Mouse (Mus musculus) embryonic facial prominence, embryonic 14.5 days (tissue): ENCODE results near the gene Rps6ka2. TPM values are rescaled to one million over a fixed set of nuclear protein-coding genes. Genes with fewer than 3 reads are reported as not detected.
A peak's percentile ranks its signal among the peaks of the same experiment; 100 is the strongest.

Experiments used
- ATAC-seq: fragments of 200-750 bp; cut with Nextera tagmentation; 2 replicates; pipeline ENCODE4 v1.8.0; 2017; ENCODE audit warnings: low read depth, moderate number of reproducible peaks, moderate TSS enrichment
- DNase-seq: peaks from one replicate; pipeline ENCODE4 v3.0.0-alpha.2; 2015; ENCODE audit warnings: low spot score
- H3K27ac ChIP-seq: fragments of 300-500 bp; sonication (generic); replicated peaks from 2 replicates; pipeline ENCODE4 v1.5.1; 2014; ENCODE audit warnings: low read depth, mild to moderate bottlenecking, low read length, moderate library complexity
- H3K27me3 ChIP-seq: fragments of 300-500 bp; sonication (generic); replicated peaks from 2 replicates; pipeline ENCODE4 v1.6.1; 2014; ENCODE audit warnings: low read length; ENCODE audit not compliant: control insufficient read depth, insufficient read depth
- H3K36me3 ChIP-seq: fragments of 300-500 bp; sonication (generic); 2 replicates; pipeline ENCODE4 v1.6.1; 2014; ENCODE audit warnings: low read length, mixed read lengths; ENCODE audit not compliant: control insufficient read depth, insufficient read depth
- H3K4me1 ChIP-seq: fragments of 300-500 bp; sonication (generic); 2 replicates; pipeline ENCODE4 v1.6.1; 2014; ENCODE audit warnings: antibody characterized with exemption, low read length; ENCODE audit not compliant: control insufficient read depth, insufficient read depth
- H3K4me2 ChIP-seq: fragments of 300-500 bp; sonication (generic); 2 replicates; pipeline ENCODE4 v1.6.1; 2014; ENCODE audit warnings: low read depth, mild to moderate bottlenecking, low read length, moderate library complexity, mixed read lengths
- H3K4me3 ChIP-seq: fragments of 300-500 bp; sonication (generic); 2 replicates; pipeline ENCODE4 v1.5.1; 2014; ENCODE audit warnings: low read depth, mild to moderate bottlenecking, low read length
- H3K9ac ChIP-seq: fragments of 300-500 bp; sonication (generic); 2 replicates; pipeline ENCODE4 v1.6.1; 2014; ENCODE audit warnings: low read depth, mild to moderate bottlenecking, low read length, moderate library complexity, mixed read lengths
- H3K9me3 ChIP-seq: fragments of 300-500 bp; sonication (generic); 2 replicates; pipeline ENCODE4 v1.6.1; 2016; ENCODE audit warnings: low read length; ENCODE audit not compliant: control insufficient read depth
- WGBS: fragments of 180-500 bp; shearing (Covaris S2); extraction: QIAGEN DNeasy Blood & Tissue Kit; methylation state at CpG from one replicate; pipeline ENCODE4 v1.1.7; 2014; 5-methylcytosine and 5-hydroxymethylcytosine counted together
- polyA plus RNA-seq: library from polyadenylated mRNA; unstranded; fragments of >200 nt; fragmentation: Nextera tagmentation; extraction: Ambion mirVana; gene quantifications from 2 replicates; pipeline ENCODE4 v1.2.1, GENCODE M21; 2014

The Rps6ka2 gene
- polyA plus RNA-seq, 1 experiment from 2014 or later = 14.0 TPM

- WGBS = 50% methylated on average over 3 of the region's 3 CpGs
- Histone ChIP-seq H3K27me3 (no peaks in the 10 kb centered on the region), H3K4me2 (no peak overlapping the region), H3K36me3 (no peaks in the 10 kb centered on the region), H3K9ac (no peak overlapping the region), H3K27ac (no peak overlapping the region), H3K9me3 (no peaks in the 10 kb centered on the region), H3K4me3 (no peak overlapping the region), H3K4me1 (peaks cover 3% of the 10 kb centered on the region; the same call in 1 of the 2 replicates)
- no peak for DNase-seq
- ATAC-seq = no peak
Measured at GRCm38 (mm10) chr17:7163955-7164354, 6.0 kb upstream of the Rps6ka2 start.

GRCm38 (mm10) chr17:7165524-7165923 is 4.4 kb upstream of the Rps6ka2 start:
- DNase-seq (no peak), ATAC-seq (no peak)
- 89% methylated on average over 7 of the region's 7 CpGs for WGBS
- Histone ChIP-seq H3K27ac (no peak overlapping the region), H3K9ac (no peak overlapping the region), H3K9me3 (no peaks in the 10 kb centered on the region), H3K4me3 (no peak overlapping the region), H3K4me1 (peaks cover 7% of the 10 kb centered on the region), H3K4me2 (no peak overlapping the region), H3K36me3 (no peaks in the 10 kb centered on the region), H3K27me3 (no peaks in the 10 kb centered on the region)

- Histone ChIP-seq H3K36me3 (no peaks in the 10 kb centered on the region), H3K27ac (peak overlapping the region; percentile 78), H3K4me3 (peak overlapping the region; percentile 83), H3K4me2 (peak overlapping the region; percentile 63), H3K27me3 (no peaks in the 10 kb centered on the region), H3K4me1 (peaks cover 14% of the 10 kb centered on the region), H3K9ac (peak overlapping the region; percentile 58), H3K9me3 (no peaks in the 10 kb centered on the region)
- ATAC-seq = peak; percentile 44; the same call in 1 of the 2 replicates
- 8% methylated on average over 15 of the region's 15 CpGs for WGBS
- DNase-seq = peak; percentile 86
Measured at GRCm38 (mm10) chr17:7168961-7169626, 821 bp upstream of the Rps6ka2 start.

- peak overlapping the region; percentile 69 for H3K9ac ChIP-seq
- 2% methylated on average over 37 of the region's 43 CpGs for WGBS
- ATAC-seq (no peak; the same call in 1 of the 2 replicates), DNase-seq (no peak)
- no peaks in the 10 kb centered on the region for H3K27me3 ChIP-seq
- H3K9me3 ChIP-seq = no peaks in the 10 kb centered on the region
- H3K4me1 ChIP-seq = peaks cover 14% of the 10 kb centered on the region
- peak overlapping the region; percentile 83 for H3K4me2 ChIP-seq
- no peaks in the 10 kb centered on the region for H3K36me3 ChIP-seq
- H3K4me3 ChIP-seq = peak overlapping the region; percentile 83
- peak overlapping the region; percentile 58; the same call in 1 of the 2 replicates for H3K27ac ChIP-seq
Measured at GRCm38 (mm10) chr17:7170304-7171295, 685 bp downstream of the Rps6ka2 start.

- no peak overlapping the region for H3K4me2 ChIP-seq
- WGBS = 42% methylated on average over 15 of the region's 15 CpGs
- peaks cover 14% of the 10 kb centered on the region for H3K4me1 ChIP-seq
- H3K9me3 ChIP-seq = no peaks in the 10 kb centered on the region
- DNase-seq (peak; percentile 26), ATAC-seq (no peak)
- H3K9ac ChIP-seq = no peak overlapping the region
- H3K27ac ChIP-seq = no peak overlapping the region
- no peaks in the 10 kb centered on the region for H3K27me3 ChIP-seq
- no peaks in the 10 kb centered on the region for H3K36me3 ChIP-seq
- H3K4me3 ChIP-seq = no peak overlapping the region
Measured at GRCm38 (mm10) chr17:7173331-7174028, 3.6 kb downstream of the Rps6ka2 start.

- H3K4me2 ChIP-seq = no peak overlapping the region
- H3K36me3 ChIP-seq = no peaks in the 10 kb centered on the region
- H3K27me3 ChIP-seq = no peaks in the 10 kb centered on the region
- H3K4me3 ChIP-seq = no peak overlapping the region
- WGBS = 94% methylated on average over 1 of the region's 1 CpGs
- no peaks in the 10 kb centered on the region for H3K9me3 ChIP-seq
- no peak for DNase-seq
- no peak overlapping the region for H3K9ac ChIP-seq
- H3K4me1 ChIP-seq = peaks cover 8% of the 10 kb centered on the region
- no peak overlapping the region for H3K27ac ChIP-seq
- no peak for ATAC-seq
Measured at GRCm38 (mm10) chr17:7175293-7175692, 5.4 kb downstream of the Rps6ka2 start.

GRCm38 (mm10) chr17:7176394-7176793 is 6.5 kb downstream of the Rps6ka2 start:
- 13% methylated on average over 2 of the region's 2 CpGs for WGBS
- ATAC-seq = no peak

GRCm38 (mm10) chr17:7178196-7178595 is 8.3 kb downstream of the Rps6ka2 start:
- no peaks in the 10 kb centered on the region for H3K36me3 ChIP-seq
- no peak overlapping the region for H3K4me2 ChIP-seq
- H3K27ac ChIP-seq = no peak overlapping the region
- ATAC-seq = no peak
- no peaks in the 10 kb centered on the region for H3K27me3 ChIP-seq
- WGBS = 92% methylated on average over 6 of the region's 6 CpGs
- no peak overlapping the region for H3K9ac ChIP-seq
- no peak overlapping the region for H3K4me3 ChIP-seq
- H3K9me3 ChIP-seq = no peaks in the 10 kb centered on the region
- no peak for DNase-seq
- no peaks in the 10 kb centered on the region for H3K4me1 ChIP-seq

More at GRCm38 (mm10) chr17:7176394-7176793, 6.5 kb downstream of the Rps6ka2 start:
- no peaks in the 10 kb centered on the region for H3K4me1 ChIP-seq
- no peak overlapping the region for H3K9ac ChIP-seq
- H3K9me3 ChIP-seq = no peaks in the 10 kb centered on the region
- no peak overlapping the region for H3K4me3 ChIP-seq
- DNase-seq = peak; percentile 46
- no peak overlapping the region for H3K4me2 ChIP-seq
- H3K27me3 ChIP-seq = no peaks in the 10 kb centered on the region
- H3K36me3 ChIP-seq = no peaks in the 10 kb centered on the region
- H3K27ac ChIP-seq = no peak overlapping the region
